Mouse (Mus musculus) megakaryocyte-erythroid progenitor cell, adult 5-6 weeks (primary cell): Measurements from ENCODE around the gene Mex3d. TPM values are rescaled to one million over a fixed set of nuclear protein-coding genes. Genes with fewer than 3 reads are reported as not detected.
A peak's percentile ranks its signal among the peaks of the same experiment; 100 is the strongest.
"Not testable (repeated sequence)": the region's sequence is repeated elsewhere in the genome, so short reads cannot be mapped to it uniquely, and the experiment has no call there.

Source experiments
- ATAC-seq: replicated peaks from 2 replicates; pipeline ENCODE4 v1.8.0; 2016; ENCODE audit warnings: mild to moderate bottlenecking, inconsistent platforms; ENCODE audit not compliant: severe bottlenecking, poor library complexity, low FRiP score, low TSS enrichment
- total RNA-seq, 2 experiments: library from RNA; stranded (forward) in 1 of 2; stranded (reverse) in 1 of 2; fragments of 200-1000, 215-1000 nt in 1 of 2; fragments of >200 nt in 1 of 2; fragmentation: Nextera tagmentation in 1 of 2; gene quantifications; 2 replicates each; pipeline ENCODE4 v1.2.3; 2014 to 2017

The Mex3d gene
- total RNA-seq, 2 experiments from 2014 or later: 8.0 to 14.7 TPM

GRCm38 (mm10) chr10:80367954-80368353 is 19.5 kb downstream of the Mex3d start:
- ATAC-seq: no peak

DNA sequence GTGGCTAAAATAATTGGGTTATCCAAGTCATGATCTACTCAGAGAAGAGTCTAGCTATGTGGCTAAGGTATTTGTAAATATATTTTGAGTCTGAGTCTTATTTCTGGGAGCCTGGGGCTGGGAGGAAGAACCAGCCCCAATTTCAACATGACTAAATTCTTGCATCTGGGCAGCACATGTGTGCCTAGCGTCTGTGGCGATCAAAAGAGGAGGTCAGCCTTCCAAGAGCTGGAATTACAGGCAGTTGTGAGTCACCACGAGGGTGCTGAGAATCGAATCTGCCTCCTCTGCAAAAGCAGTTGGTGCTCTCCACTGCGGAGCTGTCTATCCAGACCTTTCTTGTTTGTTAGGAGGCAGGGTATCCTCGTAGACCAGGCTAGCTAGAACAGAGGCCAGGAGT is 21.7 kb downstream of the Mex3d start:
- no peak for ATAC-seq

DNA sequence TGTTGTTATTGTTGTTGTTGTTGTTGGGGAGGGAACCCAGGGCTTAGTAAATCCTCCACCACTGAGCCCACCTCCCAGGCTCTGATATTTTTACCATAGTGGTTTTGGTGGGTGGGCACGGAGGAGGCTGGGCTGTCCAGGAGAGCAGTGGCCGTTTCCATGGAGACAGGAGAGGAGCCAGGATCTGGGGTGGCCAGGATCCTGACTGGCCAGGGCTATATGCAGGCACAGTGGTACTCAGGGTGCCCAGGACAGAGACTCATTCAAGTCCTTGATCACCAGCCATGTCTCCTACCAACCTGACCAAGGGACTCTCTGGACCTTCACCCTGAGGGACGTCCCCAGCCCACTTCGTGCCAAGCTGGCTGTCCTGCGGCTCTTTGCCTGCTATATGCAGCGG is 23.7 kb downstream of the Mex3d start:
- ATAC-seq: no peak

DNA sequence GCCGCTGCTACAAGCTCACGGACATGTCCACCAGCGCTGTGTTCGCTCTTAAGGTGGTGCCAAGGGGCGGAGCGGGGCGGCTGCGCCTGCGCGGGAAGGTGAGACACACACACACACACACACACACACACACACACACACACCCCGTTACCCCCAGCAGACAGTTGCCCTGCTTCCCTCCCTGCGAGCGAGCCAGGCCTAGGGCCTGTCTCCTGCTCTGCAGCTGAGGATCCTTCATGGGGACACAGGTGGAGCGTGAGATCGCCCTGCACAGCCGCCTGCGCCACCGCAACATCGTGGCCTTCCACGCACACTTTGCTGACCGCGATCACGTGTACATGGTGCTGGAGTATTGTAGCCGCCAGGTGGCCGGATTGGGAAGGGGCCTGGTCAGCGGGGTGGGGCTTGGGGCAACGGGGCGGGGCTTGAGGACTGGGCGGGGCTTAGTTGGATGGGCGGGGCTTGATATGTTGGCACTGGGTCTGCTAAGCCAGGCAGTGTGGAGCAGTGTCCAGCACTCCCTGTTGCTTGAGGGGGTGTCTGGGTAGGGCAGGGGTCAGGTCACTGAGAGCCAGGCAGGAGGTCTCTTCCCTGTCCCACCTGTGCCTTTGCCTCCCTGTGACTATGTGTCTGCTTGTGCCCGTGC is 29.3 kb downstream of the Mex3d start:
- no peak; the same call in 1 of the 2 replicates for ATAC-seq

- no peak for ATAC-seq
Measured at GRCm38 (mm10) chr10:80357336-80357735, 30.1 kb downstream of the Mex3d start.

DNA sequence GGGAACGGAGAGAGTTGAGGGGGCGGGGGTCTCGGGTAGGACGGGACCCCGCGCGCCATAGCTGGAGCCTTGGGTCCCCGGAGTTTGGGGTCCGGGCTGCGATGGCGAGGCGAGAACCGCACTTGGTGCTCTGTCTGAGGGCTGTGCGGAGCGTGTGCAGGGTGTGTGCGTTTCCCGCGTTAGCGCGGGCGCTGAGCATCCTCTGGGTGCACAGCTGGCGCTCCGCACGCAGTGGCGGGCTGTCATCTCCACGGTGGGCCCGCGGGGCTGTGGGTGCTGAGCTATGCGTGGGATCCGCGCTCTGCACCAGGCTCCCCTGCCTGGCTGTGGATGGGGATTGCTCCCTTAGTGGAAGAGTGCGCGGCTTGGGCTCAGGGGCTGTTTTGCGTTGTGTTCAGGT is 30.7 kb downstream of the Mex3d start:
- no peak for ATAC-seq

DNA sequence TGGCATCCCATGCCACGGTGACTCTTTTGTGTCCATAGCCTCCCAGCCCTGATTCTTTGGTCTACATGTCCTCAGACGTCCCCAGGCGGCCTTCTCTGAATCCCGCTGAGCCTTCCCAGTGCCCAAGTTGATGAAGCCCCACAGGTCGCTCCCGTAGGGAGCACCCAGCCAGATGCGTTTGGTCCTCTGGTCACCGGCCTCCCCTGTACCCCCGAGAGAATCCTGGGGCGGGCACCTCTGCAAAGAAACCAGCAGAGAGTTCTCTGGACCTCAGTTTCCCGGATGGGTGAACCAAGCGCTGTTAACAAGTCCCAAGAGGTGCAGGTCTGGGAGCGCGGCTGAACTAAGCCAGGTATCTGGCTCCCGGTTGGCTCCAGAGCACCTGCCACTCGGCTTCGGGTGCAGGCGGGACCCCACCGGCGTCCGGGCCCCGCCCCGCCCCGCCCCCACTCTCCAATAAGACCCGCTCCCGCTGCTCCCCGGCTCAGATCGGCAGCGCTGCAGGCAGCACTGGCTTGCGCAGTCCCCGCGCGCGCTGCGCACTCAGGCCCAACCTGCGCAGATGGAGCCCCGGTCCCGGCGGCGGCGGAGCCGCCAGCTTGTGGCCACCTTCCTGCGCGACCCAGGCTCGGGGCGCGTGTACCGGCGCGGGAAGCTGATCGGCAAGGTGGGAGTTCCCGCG is 31.3 kb downstream of the Mex3d start, which contains the start of gene Plk5:
Gene Plk5 (plus strand): TSS at position 459 of the 682 bp plus-strand sequence.
- no peak for ATAC-seq

DNA sequence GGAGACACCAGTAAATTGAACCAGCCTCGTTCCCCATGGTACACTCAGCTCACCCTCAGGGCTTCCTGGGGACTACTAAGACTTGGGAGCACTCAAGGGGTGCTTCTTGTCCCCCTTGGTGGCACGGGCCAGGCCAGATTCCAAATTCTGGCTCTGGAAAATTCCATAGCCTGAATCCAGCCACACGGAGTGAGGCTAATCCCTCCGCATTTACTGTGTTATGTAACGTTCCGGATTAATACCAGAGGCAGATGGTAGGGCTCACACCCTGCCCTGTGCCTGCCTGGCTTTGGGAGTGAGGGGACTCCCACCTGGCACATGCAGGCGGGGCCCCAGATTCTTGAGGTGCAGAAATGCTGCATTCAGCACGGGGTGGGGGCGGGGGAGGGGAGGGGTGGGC is 32.0 kb downstream of the Mex3d start:
- ATAC-seq: no peak

DNA sequence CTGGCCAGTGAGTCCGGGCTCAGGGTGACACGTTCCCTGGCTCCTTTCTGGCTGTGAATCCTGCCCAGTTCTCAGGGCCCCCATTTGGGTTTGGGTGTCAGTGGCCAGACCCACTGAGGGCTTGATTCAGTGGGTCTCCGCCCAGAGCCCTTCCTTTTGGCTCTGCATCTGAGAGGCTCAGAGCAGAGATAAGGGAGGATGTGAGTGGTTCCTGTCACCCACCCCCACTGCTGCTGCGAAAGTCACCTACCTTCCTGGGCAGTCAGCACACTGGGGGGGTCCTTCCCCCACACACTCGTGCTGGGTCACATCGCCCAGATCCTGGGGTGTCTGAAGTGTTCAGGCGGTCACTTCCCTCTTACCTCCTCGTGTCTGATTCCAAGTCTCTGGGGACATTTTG is 34.7 kb downstream of the Mex3d start:
- no peak for ATAC-seq

GRCm38 (mm10) chr10:80351896-80352295 is 35.6 kb downstream of the Mex3d start:
- ATAC-seq: no peak

DNA sequence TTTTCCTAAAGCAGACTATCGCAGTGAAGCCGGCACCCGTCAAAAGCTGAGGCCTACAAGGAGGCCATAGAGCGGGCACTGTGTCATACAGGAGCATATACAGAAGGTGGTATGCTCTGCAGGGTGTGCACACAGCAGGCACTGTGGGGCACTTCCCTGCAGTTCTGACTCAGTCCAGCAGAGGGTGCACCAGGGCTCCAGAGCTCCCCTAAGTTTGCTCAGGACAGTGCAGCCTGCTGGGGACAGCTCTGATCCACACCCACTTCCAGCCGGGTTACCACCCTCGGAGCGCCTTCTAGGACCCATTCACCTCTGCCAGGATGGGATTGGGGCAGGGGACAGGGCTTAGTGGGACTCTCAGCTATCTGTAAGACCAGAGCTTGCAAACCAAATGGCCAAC is 37.2 kb downstream of the Mex3d start:
- peak; percentile 86 for ATAC-seq

GRCm38 (mm10) chr10:80348981-80349380 is 38.5 kb downstream of the Mex3d start:
- ATAC-seq: no peak

GRCm38 (mm10) chr10:80348244-80348781 is 39.1 kb downstream of the Mex3d start, which contains the start of gene Adamtsl5:
TSS of gene Adamtsl5 (minus strand) at chr10:80348412.
- 0 out of 2 replicates have a peak, but pooled peaks have one; percentile 18 for ATAC-seq

DNA sequence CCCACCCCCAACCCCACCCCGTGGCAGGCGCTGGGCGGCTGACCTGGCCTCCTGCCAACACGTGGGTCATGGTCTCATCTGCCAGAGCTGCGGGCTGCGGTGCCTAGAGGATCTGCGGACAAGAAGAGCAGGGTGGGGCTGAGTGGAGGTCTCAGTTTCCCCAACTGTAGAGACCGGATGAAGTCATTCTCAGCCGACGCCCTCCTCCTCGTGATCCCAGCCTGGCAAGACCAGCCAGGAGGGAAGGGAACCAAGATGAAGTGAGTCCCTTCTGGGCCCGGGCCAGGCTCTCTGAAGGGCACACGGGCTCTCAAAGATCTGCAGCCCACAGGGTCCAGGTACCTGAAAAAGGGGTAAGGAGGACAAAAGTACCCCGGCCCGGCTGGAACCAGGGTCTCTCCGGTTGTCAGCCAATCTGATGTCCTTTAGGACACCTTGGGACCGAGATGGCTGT is 39.9 kb downstream of the Mex3d start:
- no peak for ATAC-seq

DNA sequence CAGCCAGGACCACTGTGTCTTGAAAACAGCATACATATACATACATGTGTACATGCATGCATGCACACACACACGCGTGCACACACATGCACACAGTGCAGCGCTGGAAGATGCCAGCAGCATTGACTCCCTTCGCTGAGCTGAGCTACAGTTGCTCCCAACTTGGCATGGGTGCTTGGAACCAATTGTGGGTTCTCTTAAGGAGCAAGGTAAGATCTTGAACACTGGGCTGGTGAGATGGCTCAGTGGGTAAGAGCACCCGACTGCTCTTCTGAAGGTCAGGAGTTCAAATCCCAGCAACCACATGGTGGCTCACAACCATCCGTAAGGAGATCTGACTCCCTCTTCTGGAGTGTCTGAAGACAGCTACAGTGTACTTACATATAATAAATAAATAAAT is 41.5 kb downstream of the Mex3d start:
- ATAC-seq: not testable (repeated sequence)

GRCm38 (mm10) chr10:80345122-80345521 is 42.3 kb downstream of the Mex3d start:
- no peak for ATAC-seq

GRCm38 (mm10) chr10:80344131-80344661 is 43.3 kb downstream of the Mex3d start:
- peak; percentile 59 for ATAC-seq

- ATAC-seq: no peak; the same call in 1 of the 2 replicates
Measured at GRCm38 (mm10) chr10:80343425-80343895, 44.0 kb downstream of the Mex3d start.

- peak; percentile 12; the same call in 1 of the 2 replicates for ATAC-seq
Measured at GRCm38 (mm10) chr10:80342749-80343424, 44.6 kb downstream of the Mex3d start.

DNA sequence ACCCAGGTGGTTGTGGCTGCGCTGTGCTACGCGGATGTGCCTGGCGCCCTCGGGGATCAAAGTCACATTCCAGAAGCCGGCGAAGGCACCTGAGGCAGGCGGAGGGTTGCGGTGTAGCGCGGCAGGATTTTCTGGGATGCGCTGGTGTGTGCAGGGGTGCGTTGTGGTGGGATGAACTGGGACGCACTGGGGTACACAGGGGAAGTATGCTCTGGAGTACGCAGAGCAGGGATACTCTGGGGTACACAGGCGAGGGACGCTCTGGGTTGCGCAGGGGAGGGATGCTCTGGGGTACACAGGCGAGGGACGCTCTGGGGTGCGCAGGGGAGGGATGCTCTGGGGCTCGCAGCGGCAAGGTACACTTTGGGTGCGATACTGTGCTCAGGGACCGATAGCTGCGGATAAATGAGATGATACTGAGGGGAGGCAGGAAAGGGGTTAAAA is 45.1 kb downstream of the Mex3d start:
- ATAC-seq: no peak
